Mouse (Mus musculus): ENCODE data around the gene Ptn. TPM values are rescaled to one million over a fixed set of nuclear protein-coding genes. Genes with fewer than 3 reads are reported as not detected.

Ptn gene
- total and polyA plus RNA-seq, 3 experiments: not detected

GRCm38 (mm10) chr6:36671274-36671673 lies 138.7 kb downstream of the Ptn start:
- H3K9me3 ChIP-seq (replicated peaks; ENCODE audit: low read length): no peaks in the 10 kb centered on the region
- no peak overlapping the region for H3K4me3 ChIP-seq (replicated peaks in 1 of 3; ENCODE audit: low read depth in 2 of 3, low read length in 2 of 3, poor library complexity in 1 of 3)
- no peak overlapping the region for H3K4me2 ChIP-seq (ENCODE audit: insufficient read depth, low read depth, poor library complexity, severe bottlenecking)
- H3K27me3 ChIP-seq (replicated peaks): no peaks in the 10 kb centered on the region
- dilution Hi-C loops (cut with MboI; ENCODE audit: extremely low pct_ligation_motif_present, extremely low pct_unique_long_range_greater_than_20kb, low sequenced_read_pairs) (no loop called here), in situ Hi-C loops (cut with MboI; ENCODE audit: low pct_ligation_motif_present, low pct_unique_long_range_greater_than_20kb, low sequenced_read_pairs) (no loop called here)
- TF ChIP-seq ZC3H11A (IDR thresholded peaks at IDR 0.05; ENCODE audit: low read depth, low read length) (no peak), ZNF384 (IDR thresholded peaks at IDR 0.05; ENCODE audit: low read depth, low read length) (no peak), ZMIZ1 (IDR thresholded peaks at IDR 0.05; ENCODE audit: low read depth, low read length) (no peak), SMC3 (IDR thresholded peaks at IDR 0.05; ENCODE audit: low read depth, low read length) (no peak), IRF4 (IDR thresholded peaks at IDR 0.05; ENCODE audit: low read depth, low read length) (no peak), KAT2A (IDR thresholded peaks at IDR 0.05; ENCODE audit: insufficient replicate concordance, low read length) (no peak), ZKSCAN1 (IDR thresholded peaks at IDR 0.05; ENCODE audit: borderline replicate concordance, low read depth, low read length) (no peak), BHLHE40 (IDR thresholded peaks at IDR 0.05; ENCODE audit: low read depth, low read length) (no peak), ETS1 (conservative IDR thresholded peaks at IDR 0.05; ENCODE audit: low read depth, low read length) (no peak), MXI1 (IDR thresholded peaks at IDR 0.05; ENCODE audit: low read depth, low read length) (no peak), RAD21 (IDR thresholded peaks at IDR 0.05; ENCODE audit: low read depth, low read length) (no peak)
- no peak overlapping the region for H3K27ac ChIP-seq (ENCODE audit: insufficient read depth, low read depth)
- no peaks in the 10 kb centered on the region for H3K79me2 ChIP-seq (replicated peaks; ENCODE audit: control insufficient read depth, extremely low read depth, insufficient read depth, poor library complexity, severe bottlenecking)
- no peaks in the 10 kb centered on the region for H3K36me3 ChIP-seq (replicated peaks in 1 of 2; ENCODE audit: control insufficient read depth in 1 of 2, insufficient read depth in 1 of 2, low read length in 1 of 2)
- no peaks in the 10 kb centered on the region for H3K4me1 ChIP-seq (ENCODE audit: control insufficient read depth in 1 of 2, insufficient read depth in 2 of 2)
- H3K9ac ChIP-seq (ENCODE audit: insufficient read depth, low read depth): no peak overlapping the region
- no peak for DNase-seq (ENCODE audit: extremely low read depth)
